Mouse (Mus musculus) ES-E14 (cell line): ENCODE data around the gene Olfr640. TPM values are rescaled to one million over a fixed set of nuclear protein-coding genes. Genes with fewer than 3 reads are reported as not detected.

Source experiments
- DNase-seq: peaks from one replicate; pipeline ENCODE4 v3.0.0-alpha.2; 2013; ENCODE audit warnings: low read depth, low spot score
- H3K27ac ChIP-seq: 2 replicates; pipeline ENCODE4 v1.5.1; 2012; ENCODE audit warnings: low read depth, mild to moderate bottlenecking, low read length, moderate library complexity, mixed read lengths; ENCODE audit not compliant: poor library complexity, insufficient read depth, severe bottlenecking
- H3K36me3 ChIP-seq: 2 replicates; pipeline ENCODE4 v1.6.1; 2012; ENCODE audit warnings: mild to moderate bottlenecking, low read length, moderate library complexity, mixed read lengths; ENCODE audit not compliant: control insufficient read depth, poor library complexity, insufficient read depth, severe bottlenecking
- H3K4me1 ChIP-seq, 2 experiments: fragments of 150-350 bp in 1 of 2; sonication (generic) in 1 of 2; 2 replicates each; pipeline ENCODE4 v1.6.1; 2012; ENCODE audit warnings: low read length in 2 of 2, mild to moderate bottlenecking in 1 of 2, mixed read lengths in 1 of 2; ENCODE audit not compliant: control insufficient read depth in 2 of 2, insufficient read depth in 2 of 2, poor library complexity in 1 of 2
- H3K4me3 ChIP-seq, 2 experiments: fragments of 150-350 bp in 1 of 2; sonication (generic) in 1 of 2; 2 replicates each; pipeline ENCODE4 v1.5.1; 2012; ENCODE audit warnings: low read length in 2 of 2, low read depth in 1 of 2, mild to moderate bottlenecking in 1 of 2, mixed read lengths in 1 of 2; ENCODE audit not compliant: insufficient read depth in 1 of 2, poor library complexity in 1 of 2, severe bottlenecking in 1 of 2
- H3K9ac ChIP-seq: 2 replicates; pipeline ENCODE4 v1.6.1; 2012; ENCODE audit warnings: low read depth, mild to moderate bottlenecking, low read length, mixed read lengths; ENCODE audit not compliant: poor library complexity, insufficient read depth, severe bottlenecking
- H3K9me3 ChIP-seq: fragments of 150-350 bp; sonication (generic); 2 replicates; pipeline ENCODE4 v1.6.1; 2012; ENCODE audit warnings: low read depth, mild to moderate bottlenecking, low read length; ENCODE audit not compliant: control insufficient read depth, insufficient read depth
- CHD2 ChIP-seq: IDR thresholded peaks from 2 replicates; pipeline ENCODE4 v1.6.1; 2014; ENCODE audit warnings: mild to moderate bottlenecking, low read depth, low read length, inconsistent platforms
- HCFC1 ChIP-seq: IDR thresholded peaks from 2 replicates; pipeline ENCODE4 v1.6.1; 2012; ENCODE audit warnings: low read length, inconsistent platforms, borderline replicate concordance; ENCODE audit not compliant: insufficient read depth
- MAFK ChIP-seq: IDR thresholded peaks from 2 replicates; pipeline ENCODE4 v1.6.1; 2014; ENCODE audit warnings: mild to moderate bottlenecking, low read depth, low read length, inconsistent platforms; ENCODE audit not compliant: insufficient read depth
- ZC3H11A ChIP-seq: IDR thresholded peaks from 2 replicates; pipeline ENCODE4 v1.6.1; 2012; ENCODE audit warnings: low read depth, mild to moderate bottlenecking, inconsistent platforms, low read length, borderline replicate concordance
- ZNF384 ChIP-seq: IDR thresholded peaks from 2 replicates; pipeline ENCODE4 v1.6.1; 2012; ENCODE audit warnings: low read depth, low read length, inconsistent platforms
- in situ Hi-C, 2 experiments: fragments of 600-800 bp; cut with MboI; formaldehyde crosslinking; loops; one replicate each; pipeline ENCODE4 v1.15.1; 2025; ENCODE audit warnings: low sequenced_read_pairs in 2 of 2, inconsistent platforms in 1 of 2; ENCODE audit not compliant: unreplicated experiment in 2 of 2
- total RNA-seq: library from RNA; depleted of rRNA; stranded (reverse); fragments of 300-350 nt; gene quantifications from 2 replicates; pipeline ENCODE4 v1.2.3, GENCODE M21; 2012; rRNA removed

Gene Olfr640
- total RNA-seq, 1 experiment: not detected

GRCm38 (mm10) chr7:104017203-104017602 is 8.2 kb downstream of the Olfr640 start, which contains the start of gene Olfr639:
Gene Olfr639 (minus strand): TSS chr7:104017303.
- Histone ChIP-seq H3K27ac (no peak within 1 kb of the TSS), H3K9me3 (no peaks in the 10 kb centered on the region), H3K4me3 (no peak within 1 kb of the TSS), H3K36me3 (no peaks in the 10 kb centered on the region), H3K9ac (no peak within 1 kb of the TSS), H3K4me1 (no peaks in the 10 kb centered on the region)
- DNase-seq: no peak
- in situ Hi-C loops: no loop called here
- TF ChIP-seq MAFK (no peak), CHD2 (no peak), ZC3H11A (no peak), HCFC1 (no peak), ZNF384 (no peak)

- H3K4me3 ChIP-seq: no peak overlapping the region
- no peaks in the 10 kb centered on the region for H3K36me3 ChIP-seq
- TF ChIP-seq CHD2 (no peak), MAFK (no peak), HCFC1 (no peak), ZC3H11A (no peak)
- in situ Hi-C loops: no loop called here
- no peaks in the 10 kb centered on the region for H3K4me1 ChIP-seq
- H3K9ac ChIP-seq: no peak overlapping the region
- no peak for DNase-seq
- no peak overlapping the region for H3K27ac ChIP-seq
- no peaks in the 10 kb centered on the region for H3K9me3 ChIP-seq
Observed at GRCm38 (mm10) chr7:103999124-103999523, 26.2 kb downstream of the Olfr640 start.

- DNase-seq: no peak
- in situ Hi-C loops: no loop called here
- Histone ChIP-seq H3K4me1 (no peaks in the 10 kb centered on the region), H3K36me3 (no peaks in the 10 kb centered on the region), H3K9ac (no peak within 1 kb of the TSS), H3K4me3 (no peak within 1 kb of the TSS), H3K27ac (no peak within 1 kb of the TSS), H3K9me3 (no peaks in the 10 kb centered on the region)
- TF ChIP-seq HCFC1 (no peak), ZNF384 (no peak), CHD2 (no peak), ZC3H11A (no peak)
Observed at GRCm38 (mm10) chr7:103998446-103998845, 26.9 kb downstream of the Olfr640 start, which contains the start of gene Olfr638. Gene Olfr638 (plus strand): TSS chr7:103998746.

- TF ChIP-seq MAFK (no peak), CHD2 (no peak), ZC3H11A (no peak), ZNF384 (no peak), HCFC1 (no peak)
- Histone ChIP-seq H3K9me3 (no peaks in the 10 kb centered on the region), H3K4me1 (no peaks in the 10 kb centered on the region), H3K27ac (no peak overlapping the region), H3K9ac (no peak overlapping the region), H3K36me3 (no peaks in the 10 kb centered on the region), H3K4me3 (no peak overlapping the region)
- no peak for DNase-seq
- in situ Hi-C loops: no loop called here
Observed at GRCm38 (mm10) chr7:103971782-103972181, 53.6 kb downstream of the Olfr640 start.

GRCm38 (mm10) chr7:103970852-103971251 is 54.5 kb downstream of the Olfr640 start, which contains the start of gene Olfr635:
Gene Olfr635 (plus strand): TSS chr7:103971152.
- H3K9me3 ChIP-seq: no peaks in the 10 kb centered on the region
- TF ChIP-seq HCFC1 (no peak), ZC3H11A (no peak), MAFK (no peak), CHD2 (no peak), ZNF384 (no peak)
- H3K27ac ChIP-seq: no peak within 1 kb of the TSS
- no peaks in the 10 kb centered on the region for H3K4me1 ChIP-seq
- no peak within 1 kb of the TSS for H3K9ac ChIP-seq
- no peak for DNase-seq
- H3K4me3 ChIP-seq: no peak within 1 kb of the TSS
- in situ Hi-C loops: no loop called here
- H3K36me3 ChIP-seq: no peaks in the 10 kb centered on the region

Other genes starting within 250 kb of the Olfr640 start
- not detected in 2 replicates for gene Olfr68, start 245.9 kb downstream of the Olfr640 start, total RNA-seq
- not detected in 2 replicates for gene Olfr67, start 233.8 kb downstream of the Olfr640 start, total RNA-seq
- gene Hbb-bt, start 211.6 kb downstream of the Olfr640 start, total RNA-seq: not detected in 2 replicates
- not detected in 2 replicates for gene Hbb-bs, start 197.5 kb downstream of the Olfr640 start, total RNA-seq
- not detected in 2 replicates for gene Hbb-bh2, start 185.1 kb downstream of the Olfr640 start, total RNA-seq
- gene Hbb-bh1, start 182.4 kb downstream of the Olfr640 start, total RNA-seq: not detected in 2 replicates
- gene Hbb-y, start 172.4 kb downstream of the Olfr640 start, total RNA-seq: not detected in 2 replicates
- gene Olfr66, start 139.3 kb downstream of the Olfr640 start, total RNA-seq: not detected in 2 replicates
- gene Olfr64, start 131.1 kb downstream of the Olfr640 start, total RNA-seq: not detected in 2 replicates
- not detected in 2 replicates for gene Olfr65, start 122.1 kb downstream of the Olfr640 start, total RNA-seq
- not detected in 2 replicates for gene Olfr631, start 96.7 kb downstream of the Olfr640 start, total RNA-seq
- not detected in 2 replicates for gene Olfr632, start 91.2 kb downstream of the Olfr640 start, total RNA-seq
- gene Olfr633, start 81.1 kb downstream of the Olfr640 start, total RNA-seq: not detected in 2 replicates
- gene Olfr635, start 54.4 kb downstream of the Olfr640 start, total RNA-seq: not detected in 2 replicates
- gene Olfr638, start 26.8 kb downstream of the Olfr640 start, total RNA-seq: not detected in 2 replicates
- gene Olfr639, start 8.3 kb downstream of the Olfr640 start, total RNA-seq: 0.42 and 0.45 TPM in 2 replicates
- gene Olfr641, start 9.9 kb upstream of the Olfr640 start, total RNA-seq: not detected in 2 replicates
- not detected in 2 replicates for gene Olfr642, start 27.1 kb upstream of the Olfr640 start, total RNA-seq
- not detected in 2 replicates for gene 4930516K23Rik, start 35.9 kb upstream of the Olfr640 start, total RNA-seq
- not detected in 2 replicates for gene Olfr644, start 46.3 kb upstream of the Olfr640 start, total RNA-seq
- gene Olfr645, start 59.9 kb upstream of the Olfr640 start, total RNA-seq: not detected in 2 replicates
- gene Olfr646, start 79.3 kb upstream of the Olfr640 start, total RNA-seq: not detected in 2 replicates
- gene Ubqln5, start 104.3 kb upstream of the Olfr640 start, total RNA-seq: not detected in 2 replicates
- gene Olfr643, start 111.8 kb upstream of the Olfr640 start, total RNA-seq: not detected in 2 replicates
- gene Ubqln3, start 117.7 kb upstream of the Olfr640 start, total RNA-seq: not detected in 2 replicates
- not detected in 2 replicates for gene Ubqlnl, start 125.0 kb upstream of the Olfr640 start, total RNA-seq
- not detected in 2 replicates for gene Olfm5, start 139.3 kb upstream of the Olfr640 start, total RNA-seq
- gene Olfr648, start 157.8 kb upstream of the Olfr640 start, total RNA-seq: 0.04 and 0.05 TPM in 2 replicates
- not detected in 2 replicates for gene Olfr649, start 170.4 kb upstream of the Olfr640 start, total RNA-seq
- gene Trim6, start 193.2 kb upstream of the Olfr640 start, total RNA-seq: 73.9 and 86.1 TPM in 2 replicates
- 1.3 and 1.6 TPM in 2 replicates for gene Trim34a, start 218.9 kb upstream of the Olfr640 start, total RNA-seq